Mouse (Mus musculus) heart, embryonic 10.5 days (tissue): ENCODE data around the gene Eef2k. TPM values are rescaled to one million over a fixed set of nuclear protein-coding genes. Genes with fewer than 3 reads are reported as not detected.

ENCODE experiments used
- DNase-seq: peaks from one replicate; pipeline ENCODE4 v3.0.0-alpha.2; 2017; ENCODE audit warnings: low spot score
- H3K27ac ChIP-seq: fragments of 300-500 bp; sonication (generic); 2 replicates; pipeline ENCODE4 v1.5.1; 2016; ENCODE audit warnings: mild to moderate bottlenecking
- H3K27me3 ChIP-seq: fragments of 300-500 bp; sonication (generic); 2 replicates; pipeline ENCODE4 v1.6.1; 2016; ENCODE audit warnings: mild to moderate bottlenecking; ENCODE audit not compliant: poor library complexity, insufficient read depth, severe bottlenecking
- H3K36me3 ChIP-seq: fragments of 300-500 bp; sonication (generic); 2 replicates; pipeline ENCODE4 v1.6.1; 2016; ENCODE audit warnings: mild to moderate bottlenecking, moderate library complexity
- H3K4me1 ChIP-seq: fragments of 300-500 bp; sonication (generic); 2 replicates; pipeline ENCODE4 v1.6.1; 2016; ENCODE audit warnings: mild to moderate bottlenecking
- H3K4me3 ChIP-seq: fragments of 300-500 bp; sonication (generic); 2 replicates; pipeline ENCODE4 v1.5.1; 2016; ENCODE audit warnings: mild to moderate bottlenecking, moderate library complexity
- H3K9me3 ChIP-seq: fragments of 300-500 bp; sonication (generic); 2 replicates; pipeline ENCODE4 v1.6.1; 2016; ENCODE audit warnings: mild to moderate bottlenecking, moderate library complexity
- WGBS: fragments of 180-500 bp; shearing (Covaris S2); methylation state at CpG from one replicate; pipeline ENCODE4 v1.1.7; 2016; 5-methylcytosine and 5-hydroxymethylcytosine counted together
- polyA plus RNA-seq: library from polyadenylated mRNA; unstranded; fragments of >200 nt; fragmentation: Nextera tagmentation; extraction: Ambion mirVana; gene quantifications from 2 replicates; pipeline ENCODE4 v1.2.1, GENCODE M21; 2016

Gene Eef2k
- polyA plus RNA-seq, 1 experiment from 2014 or later = 17.3 TPM

- 52% methylated on average over 6 of the region's 6 CpGs for WGBS
- Histone ChIP-seq H3K27ac (no peak overlapping the region; the same call in 1 of the 2 replicates), H3K9me3 (no peaks in the 10 kb centered on the region), H3K27me3 (peaks cover 21% of the 10 kb centered on the region; the same call in 1 of the 2 replicates), H3K4me3 (peak overlapping the region; percentile 73), H3K36me3 (no peaks in the 10 kb centered on the region), H3K4me1 (peaks cover 13% of the 10 kb centered on the region; the same call in 1 of the 2 replicates)
- no peak for DNase-seq
These were observed 8.2 kb upstream of the Eef2k start for GRCm38 (mm10) chr7:120834426-120834825.

GRCm38 (mm10) chr7:120834863-120835372 lies 7.7 kb upstream of the Eef2k start:
- no peaks in the 10 kb centered on the region for H3K36me3 ChIP-seq
- peak overlapping the region; percentile 65 for H3K27ac ChIP-seq
- H3K4me1 ChIP-seq = peaks cover 13% of the 10 kb centered on the region; the same call in 1 of the 2 replicates
- peak; percentile 93 for DNase-seq
- 29% methylated on average over 14 of the region's 14 CpGs for WGBS
- H3K4me3 ChIP-seq = peak overlapping the region; percentile 73
- H3K9me3 ChIP-seq = no peaks in the 10 kb centered on the region
- peaks cover 17% of the 10 kb centered on the region; the same call in 1 of the 2 replicates for H3K27me3 ChIP-seq

- Histone ChIP-seq H3K9me3 (no peaks in the 10 kb centered on the region), H3K4me3 (peak overlapping the region; percentile 73), H3K27me3 (peaks cover 14% of the 10 kb centered on the region; the same call in 1 of the 2 replicates), H3K4me1 (peaks cover 7% of the 10 kb centered on the region; the same call in 1 of the 2 replicates), H3K36me3 (no peaks in the 10 kb centered on the region), H3K27ac (peak overlapping the region; percentile 82)
- DNase-seq = peak; percentile 94
- WGBS = 1% methylated on average over 41 of the region's 41 CpGs
These were observed 6.9 kb upstream of the Eef2k start for GRCm38 (mm10) chr7:120835449-120836359.

GRCm38 (mm10) chr7:120836361-120836760 lies 6.3 kb upstream of the Eef2k start:
- peak overlapping the region; percentile 73 for H3K4me3 ChIP-seq
- H3K36me3 ChIP-seq = no peaks in the 10 kb centered on the region
- DNase-seq = no peak
- H3K9me3 ChIP-seq = no peaks in the 10 kb centered on the region
- H3K27ac ChIP-seq = peak overlapping the region; percentile 82
- WGBS = 7% methylated on average over 12 of the region's 12 CpGs
- peaks cover 14% of the 10 kb centered on the region; the same call in 1 of the 2 replicates for H3K27me3 ChIP-seq
- H3K4me1 ChIP-seq = peaks cover 2% of the 10 kb centered on the region; the same call in 1 of the 2 replicates

GRCm38 (mm10) chr7:120838436-120839160 lies 4.0 kb upstream of the Eef2k start:
- Histone ChIP-seq H3K4me1 (peaks cover 8% of the 10 kb centered on the region; the same call in 1 of the 2 replicates), H3K4me3 (no peak overlapping the region), H3K36me3 (no peaks in the 10 kb centered on the region), H3K27ac (no peak overlapping the region), H3K27me3 (no peaks in the 10 kb centered on the region), H3K9me3 (no peaks in the 10 kb centered on the region)
- 63% methylated on average over 5 of the region's 5 CpGs for WGBS
- DNase-seq = no peak

- 74% methylated on average over 2 of the region's 2 CpGs for WGBS
These were observed 2.8 kb upstream of the Eef2k start for GRCm38 (mm10) chr7:120839786-120840185.

GRCm38 (mm10) chr7:120843037-120843621 lies 498 bp downstream of the Eef2k start:
- peaks cover 27% of the 10 kb centered on the region for H3K4me1 ChIP-seq
- H3K27me3 ChIP-seq = peaks cover 28% of the 10 kb centered on the region
- peak; percentile 92 for DNase-seq
- peak overlapping the region; percentile 95 for H3K27ac ChIP-seq
- WGBS = under 1% methylated on average over 40 of the region's 40 CpGs
- H3K9me3 ChIP-seq = no peaks in the 10 kb centered on the region
- peak overlapping the region; percentile 88 for H3K4me3 ChIP-seq
- no peaks in the 10 kb centered on the region for H3K36me3 ChIP-seq

More at GRCm38 (mm10) chr7:120839786-120840185, 2.8 kb upstream of the Eef2k start:
- no peak for DNase-seq
- Histone ChIP-seq H3K9me3 (no peaks in the 10 kb centered on the region), H3K27ac (no peak overlapping the region), H3K27me3 (0 out of 2 replicates have a peak, but pooled peaks cover 10% of the 10 kb centered on the region), H3K4me1 (peaks cover 19% of the 10 kb centered on the region), H3K4me3 (no peak overlapping the region), H3K36me3 (no peaks in the 10 kb centered on the region)

GRCm38 (mm10) chr7:120843852-120844435 lies 1.3 kb downstream of the Eef2k start:
- DNase-seq = no peak
- H3K4me1 ChIP-seq = peaks cover 27% of the 10 kb centered on the region
- H3K36me3 ChIP-seq = no peaks in the 10 kb centered on the region
- H3K27me3 ChIP-seq = peaks cover 28% of the 10 kb centered on the region
- no peaks in the 10 kb centered on the region for H3K9me3 ChIP-seq
- peak overlapping the region; percentile 95 for H3K27ac ChIP-seq
- WGBS = 2% methylated on average over 16 of the region's 16 CpGs
- peak overlapping the region; percentile 88 for H3K4me3 ChIP-seq

GRCm38 (mm10) chr7:120844689-120845088 lies 2.1 kb downstream of the Eef2k start:
- Histone ChIP-seq H3K4me1 (peaks cover 27% of the 10 kb centered on the region), H3K36me3 (no peaks in the 10 kb centered on the region), H3K27ac (0 out of 2 replicates have a peak overlapping the region, but pooled peaks have one; percentile 95), H3K4me3 (peak overlapping the region; percentile 88), H3K9me3 (no peaks in the 10 kb centered on the region), H3K27me3 (peaks cover 28% of the 10 kb centered on the region)
- WGBS = 15% methylated on average over 9 of the region's 9 CpGs
- no peak for DNase-seq

- Histone ChIP-seq H3K9me3 (no peaks in the 10 kb centered on the region), H3K36me3 (no peaks in the 10 kb centered on the region), H3K4me1 (peaks cover 30% of the 10 kb centered on the region), H3K27me3 (peaks cover 25% of the 10 kb centered on the region), H3K4me3 (no peak overlapping the region), H3K27ac (no peak overlapping the region)
- 82% methylated on average over 3 of the region's 3 CpGs for WGBS
- no peak for DNase-seq
These were observed 6.3 kb downstream of the Eef2k start for GRCm38 (mm10) chr7:120848831-120849512.

- no peak overlapping the region for H3K27ac ChIP-seq
- H3K4me3 ChIP-seq = no peak overlapping the region
- H3K4me1 ChIP-seq = peaks cover 21% of the 10 kb centered on the region
- peaks cover 14% of the 10 kb centered on the region for H3K27me3 ChIP-seq
- no peaks in the 10 kb centered on the region for H3K36me3 ChIP-seq
- no peak for DNase-seq
- WGBS = 94% methylated on average over 3 of the region's 3 CpGs
- H3K9me3 ChIP-seq = no peaks in the 10 kb centered on the region
These were observed 7.5 kb downstream of the Eef2k start for GRCm38 (mm10) chr7:120850165-120850564.
